Comparison of ENCODE assay signal across 12 mouse cellular contexts in the genomic region with DNA sequence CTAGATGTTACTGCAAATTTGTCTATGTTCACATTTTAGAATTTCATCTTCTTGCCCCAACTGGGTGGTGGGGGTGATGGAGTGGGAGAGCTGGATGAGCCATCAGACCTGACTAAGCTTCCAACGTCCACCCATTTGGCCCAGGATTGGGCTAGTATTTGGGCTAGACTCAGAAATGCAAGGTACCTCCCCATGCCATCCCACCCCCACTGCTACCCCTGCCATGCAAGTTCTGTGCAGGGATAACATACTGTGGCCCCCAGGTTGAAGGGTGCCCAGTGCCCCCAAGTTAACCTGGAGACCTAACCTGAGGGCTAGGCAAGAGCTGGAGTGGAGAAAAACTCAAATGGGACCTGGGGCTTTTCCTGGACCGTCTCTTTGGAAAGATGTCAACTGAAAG. TPM values are rescaled to one million over a fixed set of nuclear protein-coding genes. Genes with fewer than 3 reads are reported as not detected.
A peak's percentile ranks its signal among the peaks of the same experiment; 100 is the strongest.
DNase-seq lines count a peak whose midpoint lies in the region; ATAC-seq and TF ChIP-seq lines count a peak whose summit lies in the region.
"Had no signal": no experiment of that assay in that cellular context is flagged by ENCODE, and none has a peak within 500 bp of the region (broad histone marks: within the 10 kb centered on the region; RNA-seq: fewer than 3 reads in every experiment).

No protein-coding gene starts in this region.

- H3K4me3 ChIP-seq in midbrain, embryonic 10.5 days: peak overlapping the region; percentile 76; the same call in 1 of the 2 replicates
- no peak overlapping the region for H3K4me3 ChIP-seq in midbrain, postnatal 0 days (ENCODE audit: low read depth, low read length)
- H3K4me3 ChIP-seq in hindbrain, embryonic 14.5 days (replicated peaks; ENCODE audit: low read length): peak overlapping the region; percentile 69; the same call in 1 of the 2 replicates
- H3K4me3 ChIP-seq in stomach, embryonic 15.5 days (replicated peaks): no peak overlapping the region

- no peak for TF ChIP-seq CTCF in midbrain, postnatal 0 days (IDR thresholded peaks at IDR 0.05)

- no peak overlapping the region for H3K27ac ChIP-seq in midbrain, embryonic 10.5 days (replicated peaks)
- H3K27ac ChIP-seq in midbrain, postnatal 0 days (ENCODE audit: low read depth, low read length): no peak overlapping the region
- no peak overlapping the region for H3K27ac ChIP-seq in hindbrain, embryonic 14.5 days
- H3K27ac ChIP-seq in stomach, embryonic 15.5 days: no peak overlapping the region

- H3K36me3 ChIP-seq in midbrain, embryonic 10.5 days: peaks cover 26% of the 10 kb centered on the region
- H3K36me3 ChIP-seq in midbrain, postnatal 0 days (ENCODE audit: insufficient read depth, low read length): peaks cover 10% of the 10 kb centered on the region
- H3K36me3 ChIP-seq in hindbrain, embryonic 14.5 days (replicated peaks; ENCODE audit: control insufficient read depth, insufficient read depth): peaks cover 26% of the 10 kb centered on the region
- H3K36me3 ChIP-seq in stomach, embryonic 15.5 days: peaks cover 2% of the 10 kb centered on the region; the same call in 1 of the 2 replicates

- no peaks in the 10 kb centered on the region for H3K9me3 ChIP-seq in midbrain, embryonic 10.5 days (replicated peaks)
- H3K9me3 ChIP-seq in midbrain, postnatal 0 days (ENCODE audit: low read length): no peaks in the 10 kb centered on the region
- H3K9me3 ChIP-seq in hindbrain, embryonic 14.5 days (ENCODE audit: control insufficient read depth, low read length): no peaks in the 10 kb centered on the region
- no peaks in the 10 kb centered on the region for H3K9me3 ChIP-seq in stomach, embryonic 15.5 days

- no peak overlapping the region for H3K9ac ChIP-seq in midbrain, postnatal 0 days (replicated peaks; ENCODE audit: low read length, poor library complexity, severe bottlenecking)
- H3K9ac ChIP-seq in hindbrain, embryonic 14.5 days: no peak overlapping the region
- no peak overlapping the region for H3K9ac ChIP-seq in stomach, embryonic 15.5 days

- ATAC-seq in midbrain, postnatal 0 days (ENCODE audit: low FRiP score): no peak
- ATAC-seq in hindbrain, embryonic 14.5 days (ENCODE audit: low FRiP score): no peak
- no peak for ATAC-seq in stomach, embryonic 15.5 days (ENCODE audit: insufficient read depth, low FRiP score, low read depth)

- H3K4me1 ChIP-seq in midbrain, embryonic 10.5 days: peaks cover 13% of the 10 kb centered on the region
- H3K4me1 ChIP-seq in midbrain, postnatal 0 days (ENCODE audit: insufficient read depth, low read length): no peaks in the 10 kb centered on the region
- peaks cover 4% of the 10 kb centered on the region; the same call in 1 of the 2 replicates for H3K4me1 ChIP-seq in hindbrain, embryonic 14.5 days (replicated peaks; ENCODE audit: control insufficient read depth, insufficient read depth, low read length)
- no peaks in the 10 kb centered on the region for H3K4me1 ChIP-seq in stomach, embryonic 15.5 days

- 94% methylated on average over 2 of the region's 2 CpGs for WGBS in midbrain, embryonic 10.5 days
- 94% methylated on average over 2 of the region's 2 CpGs for WGBS in midbrain, postnatal 0 days
- 94% methylated on average over 2 of the region's 2 CpGs for WGBS in hindbrain, embryonic 14.5 days
- 90% methylated on average over 2 of the region's 2 CpGs for WGBS in stomach, embryonic 15.5 days

- peak; percentile 92 for DNase-seq in heart, adult 11 months
- no peak for DNase-seq in heart, adult 18-20 months
- DNase-seq in midbrain, embryonic 10.5 days (ENCODE audit: low spot score): no peak
- no peak for DNase-seq in midbrain, postnatal 0 days (ENCODE audit: low spot score)
- no peak for DNase-seq in hindbrain, embryonic 14.5 days (ENCODE audit: low spot score)
- DNase-seq in ovary, adult 18-20 months (ENCODE audit: low spot score): no peak
- no peak for DNase-seq in right cerebral cortex, postnatal 4 days
- DNase-seq: embryo, embryonic 11 days; kidney, adult 18-20 months; spleen, adult 18-20 months had no signal

- H3K27me3 ChIP-seq in midbrain, embryonic 10.5 days (ENCODE audit: low read depth, poor library complexity, severe bottlenecking): no peaks in the 10 kb centered on the region
- no peaks in the 10 kb centered on the region for H3K27me3 ChIP-seq in midbrain, postnatal 0 days (ENCODE audit: insufficient read depth, low read length)
- no peaks in the 10 kb centered on the region for H3K27me3 ChIP-seq in hindbrain, embryonic 14.5 days (ENCODE audit: control insufficient read depth, insufficient read depth, low read length)
- no peaks in the 10 kb centered on the region for H3K27me3 ChIP-seq in stomach, embryonic 15.5 days (replicated peaks)

- no peak overlapping the region for H3K4me2 ChIP-seq in midbrain, postnatal 0 days (ENCODE audit: low read depth, low read length, poor library complexity, severe bottlenecking)
- peak overlapping the region; percentile 62 for H3K4me2 ChIP-seq in hindbrain, embryonic 14.5 days (replicated peaks)
- H3K4me2 ChIP-seq in stomach, embryonic 15.5 days: peak overlapping the region; percentile 75

RNA-seq across cellular contexts. Expression of a gene that starts 0.8 kb away (rescaled TPM):
- total RNA-seq in heart, adult 18-20 months (2021): 10 to 100 TPM; 16.4 to 16.7 TPM
- 54.6 and 61.5 TPM in 2 replicates for polyA plus RNA-seq in midbrain, embryonic 10.5 days (2016; fragmentation: Nextera tagmentation; extraction: Ambion mirVana)
- 35.5 and 41.7 TPM in 2 replicates for total RNA-seq in midbrain, postnatal 0 days (2014; rRNA removed)
- 32.8 and 35.0 TPM in 2 replicates for polyA plus RNA-seq in midbrain, postnatal 0 days (2015; fragmentation: Nextera tagmentation; extraction: Ambion mirVana)
- polyA plus RNA-seq in hindbrain, embryonic 14.5 days (2014; fragmentation: Nextera tagmentation; extraction: Ambion mirVana): 57.0 and 57.2 TPM in 2 replicates
- polyA plus RNA-seq in stomach, embryonic 15.5 days (2015; fragmentation: Nextera tagmentation; extraction: Ambion mirVana): 37.0 and 37.2 TPM in 2 replicates

RNA-seq across cellular contexts. Expression of a gene that starts 33.6 kb away (rescaled TPM):
- total RNA-seq in heart, adult 18-20 months (2021): not detected
- not detected in 2 replicates for polyA plus RNA-seq in midbrain, embryonic 10.5 days (2016; fragmentation: Nextera tagmentation; extraction: Ambion mirVana)
- not detected in 2 replicates for total RNA-seq in midbrain, postnatal 0 days (2014; rRNA removed)
- not detected in 2 replicates for polyA plus RNA-seq in midbrain, postnatal 0 days (2015; fragmentation: Nextera tagmentation; extraction: Ambion mirVana)
- polyA plus RNA-seq in hindbrain, embryonic 14.5 days (2014; fragmentation: Nextera tagmentation; extraction: Ambion mirVana): not detected in 2 replicates
- not detected in 2 replicates for polyA plus RNA-seq in stomach, embryonic 15.5 days (2015; fragmentation: Nextera tagmentation; extraction: Ambion mirVana)
- total RNA-seq: megakaryocyte-erythroid progenitor cell, adult 5-6 weeks had no signal

Comparison
In these comparisons a context has a peak if more than half of its experiments do, and no peak if none do; other contexts are left out.
1. H3K4me3 ChIP-seq: peak in midbrain, embryonic 10.5 days (single experiment) and hindbrain, embryonic 14.5 days (single experiment); none in midbrain, postnatal 0 days (single experiment) and stomach, embryonic 15.5 days (single experiment).